Mouse (Mus musculus) liver, embryonic 14.5 days (tissue): ENCODE measurements around the gene Wdr86.

Source experiments
- CTCF ChIP-seq: IDR thresholded peaks from 2 replicates; pipeline ENCODE4 v1.5.1; 2016; ENCODE audit warnings: antibody characterized with exemption, low read depth, control low read depth
- EP300 ChIP-seq: IDR thresholded peaks from 2 replicates; pipeline ENCODE4 v1.6.1; 2016; ENCODE audit warnings: antibody characterized with exemption, low read depth

GRCm38 (mm10) chr5:24738517-24738916 is 8.0 kb upstream of the Wdr86 start:
- TF ChIP-seq EP300 (no peak), CTCF (no peak)
